Mouse (Mus musculus): ENCODE results near the gene Sesn2.
"Not testable (repeated sequence)": the region's sequence is repeated elsewhere in the genome, so short reads cannot be mapped to it uniquely, and the experiment has no call there.

The Sesn2 gene

DNA sequence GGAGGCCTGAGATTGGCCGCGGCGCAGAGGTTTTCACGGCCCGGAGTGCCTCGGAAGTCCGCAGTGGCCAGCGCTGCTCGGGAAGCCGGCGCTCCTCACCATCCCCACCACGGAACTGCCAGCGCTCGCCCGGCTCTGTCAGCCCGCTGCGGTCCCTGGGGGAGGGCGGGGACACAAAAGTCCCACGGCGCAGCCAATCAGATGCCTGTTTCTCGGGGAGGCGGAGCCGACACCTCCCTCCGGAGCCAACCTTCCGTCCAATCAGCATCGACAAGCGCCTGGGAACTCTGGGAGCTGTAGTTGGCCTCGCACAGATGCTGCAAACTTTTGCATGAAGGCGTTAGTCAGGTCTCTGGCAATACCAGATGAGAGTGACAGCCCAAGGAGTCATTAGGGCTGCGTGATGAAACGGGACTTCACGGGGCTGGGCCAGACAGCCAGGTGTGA lies at the start of gene Sesn2:
Gene Sesn2 (minus strand): TSS at position 150 of the 447 bp plus-strand sequence.
- DNase-seq: peak; percentile 98 to 99

DNA sequence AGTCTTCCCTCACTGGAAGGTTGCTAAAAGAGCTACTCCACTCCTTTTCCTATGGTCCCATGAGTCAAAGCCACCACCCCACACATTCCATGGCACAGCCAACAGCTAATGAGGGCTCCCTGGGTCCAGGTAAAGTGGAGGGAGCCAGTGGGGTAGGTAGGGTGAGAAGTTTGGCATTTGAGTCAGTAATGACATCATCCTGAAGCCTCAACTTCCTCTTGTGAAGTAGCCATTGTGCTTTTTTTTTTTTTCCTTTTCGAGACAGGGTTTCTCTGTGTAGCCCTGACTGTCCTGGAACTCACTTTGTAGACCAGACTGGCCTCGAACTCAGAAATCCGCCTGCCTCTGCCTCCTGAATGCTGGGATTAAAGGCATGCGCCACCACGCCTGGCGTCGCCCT lies 45.2 kb upstream of the Sesn2 start:
- DNase-seq: not testable (repeated sequence)

DNA sequence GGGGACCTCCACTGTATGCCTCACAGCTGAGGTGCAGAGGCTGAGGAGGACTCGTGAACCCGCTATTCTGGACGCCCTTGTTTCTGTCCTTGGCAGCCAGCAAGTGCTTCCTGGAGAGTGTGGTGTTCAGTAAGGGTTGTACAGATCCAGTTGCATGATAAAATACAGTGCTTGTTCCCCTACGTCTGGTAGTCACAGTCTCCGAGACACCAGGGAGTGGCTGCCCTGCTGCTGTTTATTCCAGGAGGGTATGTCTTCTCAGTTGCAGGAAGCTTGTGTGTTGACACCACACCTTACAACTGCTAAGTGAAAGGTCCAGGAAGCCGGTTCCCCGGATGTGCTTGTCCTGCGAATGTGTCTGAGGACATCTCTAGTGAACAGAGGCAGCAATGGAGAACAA lies 44.4 kb upstream of the Sesn2 start:
- peak in 1 of 2 experiments; percentile 36 for DNase-seq

DNA sequence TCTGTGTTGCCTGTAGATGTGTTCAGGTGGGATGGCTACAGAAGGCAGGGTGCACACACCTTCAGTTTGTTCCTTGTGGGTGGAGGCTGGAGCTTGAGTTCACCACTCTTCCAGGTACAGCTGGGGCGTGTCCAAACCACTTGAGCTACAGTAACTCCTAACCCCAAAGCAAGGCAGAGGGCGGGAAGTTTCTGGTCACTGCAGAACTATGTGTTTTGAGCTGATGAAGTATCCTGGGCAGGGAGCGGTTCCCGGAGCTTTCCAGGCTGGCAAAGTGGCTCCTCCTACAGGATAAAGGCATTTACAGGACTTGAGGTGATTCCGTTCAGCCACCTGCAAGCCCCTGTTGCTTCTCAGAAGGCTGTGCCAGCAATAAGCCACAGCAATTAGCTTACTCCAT lies 43.9 kb upstream of the Sesn2 start:
- DNase-seq: no peak

DNA sequence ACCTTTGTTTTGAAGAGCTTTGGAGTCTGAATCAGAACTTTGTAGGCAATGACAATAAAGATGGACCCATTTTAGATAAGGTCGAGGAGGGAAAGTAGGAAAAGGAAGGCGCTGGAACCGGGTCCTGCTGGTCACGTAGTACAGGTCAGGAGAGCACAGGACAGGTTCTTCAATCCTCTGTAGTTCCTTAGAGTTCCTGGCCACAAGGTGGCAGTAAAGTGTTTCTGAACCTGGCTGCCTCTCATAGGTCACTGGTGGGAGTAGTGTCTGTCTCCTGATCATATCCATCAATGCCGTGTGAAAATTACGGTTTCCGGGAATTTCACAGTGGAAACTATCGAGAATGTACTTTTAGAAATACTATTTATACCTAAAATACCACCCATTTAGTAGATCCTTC lies 35.5 kb upstream of the Sesn2 start:
- peak in 1 of 2 experiments; percentile 79 for DNase-seq

DNA sequence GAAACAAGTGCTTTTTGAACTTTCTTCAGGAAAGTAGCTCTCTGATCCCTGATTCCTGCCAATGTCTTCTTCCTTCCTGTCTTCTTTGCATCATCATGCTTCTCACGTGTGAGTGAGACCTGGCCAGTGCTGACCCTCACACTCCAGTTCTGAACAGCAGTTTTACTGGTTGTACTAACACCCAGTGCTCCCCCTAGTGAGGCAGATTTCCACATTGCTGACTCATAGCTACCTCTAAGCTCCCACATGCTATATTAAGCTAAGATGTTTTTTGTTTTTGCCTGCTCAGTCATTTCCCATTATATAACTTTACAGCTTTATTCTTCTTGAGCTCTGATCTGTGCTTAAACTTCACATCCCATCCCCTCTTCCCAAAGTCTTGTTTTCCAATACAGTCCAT lies 32.4 kb upstream of the Sesn2 start:
- no peak for DNase-seq

DNA sequence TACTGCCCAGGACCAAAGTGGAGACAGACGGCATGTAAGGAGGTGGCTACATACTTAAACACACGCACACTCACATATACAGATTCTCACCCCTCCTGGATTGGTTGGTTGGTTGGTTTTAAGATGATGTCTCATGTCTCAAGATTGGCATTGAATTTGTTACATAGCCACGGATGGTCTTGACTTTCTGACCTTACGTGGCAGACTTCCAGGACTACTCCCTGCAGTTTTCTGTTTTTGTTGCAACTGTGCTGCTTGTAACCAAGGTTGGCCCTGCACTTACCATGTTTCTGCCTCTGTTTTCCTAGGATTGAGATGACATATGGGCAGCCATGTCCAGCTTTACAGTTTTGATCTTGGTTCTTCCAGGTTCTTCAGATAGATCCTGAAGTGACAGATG lies 31.1 kb upstream of the Sesn2 start:
- DNase-seq: no peak

DNA sequence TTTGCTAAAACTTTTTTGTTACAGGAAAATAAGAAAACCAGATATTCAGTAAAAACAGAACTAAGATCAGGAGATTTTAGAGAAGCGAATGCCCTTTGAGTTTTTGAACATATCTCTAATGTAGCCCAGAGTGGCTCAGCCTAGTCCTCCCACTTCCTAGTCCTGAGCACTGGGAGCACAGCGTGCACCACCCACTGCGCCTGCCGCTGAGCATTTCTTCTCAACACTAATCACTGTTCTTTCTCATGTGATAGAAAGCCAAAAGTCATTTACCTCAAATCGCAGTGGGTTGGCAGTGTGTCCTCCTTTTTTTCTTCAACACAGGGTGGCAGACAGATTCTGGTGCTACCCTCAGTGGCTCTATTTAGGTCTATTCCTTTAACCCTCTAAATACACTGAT lies 29.2 kb upstream of the Sesn2 start:
- DNase-seq: no peak

DNA sequence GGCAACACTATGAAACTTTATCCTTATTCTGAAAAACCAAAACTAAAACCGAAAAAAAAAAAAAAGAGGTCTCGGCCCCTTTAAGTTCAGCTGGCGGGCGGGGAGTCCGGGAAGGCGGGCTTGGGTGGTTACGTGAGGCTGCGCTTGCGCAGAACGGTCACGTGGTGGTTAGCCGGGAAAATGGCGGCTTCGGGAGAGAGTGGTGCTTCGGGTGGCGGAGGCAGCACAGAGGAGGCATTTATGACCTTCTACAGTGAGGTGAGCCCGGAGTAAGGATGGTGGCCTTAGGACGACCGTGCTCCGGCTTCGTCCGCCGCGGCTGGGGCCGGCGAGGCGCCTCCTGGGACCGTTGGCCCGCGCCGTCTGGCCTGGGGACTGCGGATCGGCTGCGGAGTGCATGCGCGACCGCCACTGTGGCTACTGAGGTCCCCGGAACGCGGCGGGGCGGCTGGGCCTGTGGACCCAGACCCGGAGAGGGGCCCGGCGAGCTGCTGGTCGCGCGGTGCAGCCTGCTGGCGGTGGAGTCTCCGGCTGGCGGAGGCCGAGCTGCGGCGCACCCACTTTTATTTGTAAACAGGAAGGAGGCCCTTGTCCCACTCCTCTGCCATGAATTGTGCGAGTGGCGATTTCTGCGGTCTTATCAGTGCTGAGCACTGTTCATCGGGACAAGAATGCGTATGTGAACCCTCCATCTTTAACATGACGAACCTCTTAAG lies 25.3 kb upstream of the Sesn2 start, which contains the start of gene Dnajc8:
Gene Dnajc8 (plus strand): TSS at position 145 of the 716 bp plus-strand sequence.
- DNase-seq: peak; percentile 96 to 97

DNA sequence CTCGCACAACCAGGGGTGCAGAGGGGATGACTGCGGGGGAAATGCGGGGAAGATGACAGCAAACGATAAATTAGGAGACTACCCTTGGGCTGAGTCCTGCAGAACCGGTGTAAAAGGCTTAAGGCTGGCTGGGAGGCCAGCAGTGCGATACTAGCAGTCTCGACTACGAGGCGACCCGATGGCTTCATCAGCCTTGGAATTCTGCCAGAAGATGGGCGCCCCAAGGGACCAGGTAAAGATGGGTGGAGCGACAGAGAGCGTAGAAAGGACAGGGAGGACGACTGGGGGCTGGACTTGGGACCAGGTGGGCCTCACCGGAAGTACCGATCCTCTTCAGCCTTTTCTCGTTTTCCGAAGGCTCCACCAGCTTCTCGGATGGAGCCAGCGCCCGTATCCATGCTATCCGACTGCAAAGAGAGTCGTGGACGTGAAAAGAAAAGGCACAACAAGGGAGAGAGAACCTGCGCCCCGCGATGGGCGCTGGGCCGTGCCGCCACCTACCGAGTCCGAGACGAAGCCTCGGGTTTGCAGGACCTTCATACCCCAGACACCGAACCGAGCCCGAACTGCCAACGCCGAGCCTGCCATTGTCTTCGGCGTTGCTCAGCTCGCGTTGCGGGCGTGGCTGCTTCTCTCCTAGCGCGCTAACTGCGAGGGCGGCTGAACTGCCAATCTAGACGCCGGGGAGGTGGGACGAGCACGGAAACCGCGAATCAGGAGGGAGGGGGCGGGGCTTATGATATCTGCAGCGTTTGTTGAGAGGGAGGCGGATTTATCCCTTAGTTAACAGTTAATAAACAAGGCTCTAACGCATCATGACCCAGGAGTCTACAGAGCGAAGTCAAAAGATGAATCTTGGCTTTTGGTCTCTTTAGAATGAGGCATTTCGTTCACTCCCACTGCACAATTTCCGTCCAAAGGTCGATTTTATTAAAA lies 22.9 kb upstream of the Sesn2 start, which contains the start of gene Atpif1:
Gene Atpif1 (minus strand): TSS at position 679 of the 936 bp plus-strand sequence.
- peak; percentile 93 to 94 for DNase-seq

DNA sequence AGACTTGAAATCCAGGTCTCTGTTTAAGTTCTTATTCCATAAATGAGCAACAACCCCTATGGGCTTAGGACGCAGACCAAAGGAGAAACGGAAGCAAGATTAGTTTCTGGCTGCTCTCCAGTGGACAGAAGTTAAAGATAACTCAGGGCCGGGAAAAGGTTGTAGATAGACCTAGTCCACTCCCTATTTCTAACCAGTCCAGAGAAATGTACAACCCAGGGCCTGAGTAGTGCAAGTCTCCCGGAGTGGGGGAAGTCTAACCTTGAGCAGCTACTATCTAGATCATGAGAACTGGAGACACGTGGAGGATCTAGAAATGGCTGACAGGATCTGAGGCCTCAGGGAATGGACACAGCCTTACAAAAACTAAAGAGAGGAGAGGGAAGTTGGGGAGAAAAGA lies 22.2 kb upstream of the Sesn2 start:
- DNase-seq: no peak

DNA sequence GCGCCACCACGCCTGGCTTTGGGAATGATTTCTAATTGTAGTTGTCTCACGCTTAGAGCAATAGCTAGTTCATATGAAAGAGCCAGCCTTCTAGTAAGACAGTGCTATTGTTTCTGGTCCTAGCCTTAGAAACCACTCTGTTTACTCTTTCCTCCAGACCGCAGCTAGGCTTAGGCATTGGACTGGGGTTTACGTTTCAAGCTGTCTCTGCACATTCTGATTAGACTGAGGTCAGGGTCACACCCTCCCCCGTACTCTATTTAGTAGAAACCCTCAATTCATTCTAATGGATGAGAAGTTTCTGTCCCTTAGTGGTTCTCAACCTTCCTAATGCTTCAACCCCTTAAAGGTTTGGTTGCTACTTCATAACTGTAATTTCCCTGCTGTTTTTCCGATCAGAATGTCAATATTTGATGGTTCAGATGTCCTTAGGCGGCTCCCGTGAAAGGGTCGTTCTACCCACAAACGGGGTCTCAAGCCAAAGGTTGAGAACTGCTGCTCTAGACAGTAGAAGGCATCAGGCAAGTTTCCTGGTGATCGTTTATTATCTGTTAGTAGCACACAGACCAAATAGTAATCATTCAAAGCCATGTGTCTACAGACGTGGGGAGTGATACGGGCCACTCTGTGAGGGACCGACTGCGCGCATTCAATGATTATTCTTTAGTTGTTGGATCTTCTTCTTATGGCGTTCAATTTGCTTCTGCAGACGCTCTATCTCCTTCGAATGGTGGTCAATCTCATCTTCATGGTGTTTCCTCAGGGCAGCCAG lies 19.9 kb upstream of the Sesn2 start:
- DNase-seq: no peak

DNA sequence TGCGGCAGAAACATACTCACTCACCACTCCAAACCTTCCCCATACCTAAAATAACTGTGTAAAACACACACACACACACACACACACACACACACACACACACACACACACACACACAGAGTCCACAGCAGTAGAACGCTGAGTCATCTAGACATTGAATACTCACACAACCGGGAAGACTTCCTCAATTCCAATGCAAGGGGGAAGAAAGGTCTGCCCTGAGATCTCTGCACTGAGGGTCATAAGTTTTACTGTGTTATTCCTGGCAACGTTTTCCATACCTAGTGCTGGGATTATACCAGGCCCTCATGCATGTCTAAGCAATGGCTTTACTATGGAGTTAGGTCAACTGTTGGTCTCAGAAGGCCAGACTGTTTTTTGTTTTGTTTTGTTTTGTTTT lies 19.0 kb upstream of the Sesn2 start:
- DNase-seq: no peak

DNA sequence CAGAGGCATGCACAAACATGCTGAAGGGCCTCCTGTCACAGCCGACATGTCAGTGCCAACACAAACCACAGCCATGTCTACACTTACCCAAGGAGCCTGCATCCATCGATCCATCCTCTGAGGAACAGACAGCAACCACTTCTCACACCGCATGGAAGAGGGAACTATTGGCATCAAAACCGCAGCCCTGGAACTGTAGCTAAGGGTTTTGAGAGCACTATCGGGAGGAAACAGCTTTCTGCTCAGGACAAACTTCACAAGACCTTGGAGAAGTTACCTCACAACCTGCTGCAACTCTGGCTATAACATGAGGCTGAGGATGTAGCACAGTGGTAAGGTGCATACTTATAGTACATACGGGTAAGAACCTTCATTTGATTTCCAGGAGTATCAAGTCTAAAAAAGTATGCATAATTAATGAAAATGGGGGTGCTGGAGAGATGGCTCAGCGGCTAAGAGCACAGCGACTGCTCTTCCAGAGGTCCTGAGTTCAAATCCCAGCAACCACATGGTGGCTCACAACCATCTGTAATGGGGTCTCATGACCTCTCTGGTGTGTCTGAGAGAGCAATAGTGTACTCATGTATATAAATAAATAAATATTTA lies 17.7 kb upstream of the Sesn2 start:
- DNase-seq: no peak

DNA sequence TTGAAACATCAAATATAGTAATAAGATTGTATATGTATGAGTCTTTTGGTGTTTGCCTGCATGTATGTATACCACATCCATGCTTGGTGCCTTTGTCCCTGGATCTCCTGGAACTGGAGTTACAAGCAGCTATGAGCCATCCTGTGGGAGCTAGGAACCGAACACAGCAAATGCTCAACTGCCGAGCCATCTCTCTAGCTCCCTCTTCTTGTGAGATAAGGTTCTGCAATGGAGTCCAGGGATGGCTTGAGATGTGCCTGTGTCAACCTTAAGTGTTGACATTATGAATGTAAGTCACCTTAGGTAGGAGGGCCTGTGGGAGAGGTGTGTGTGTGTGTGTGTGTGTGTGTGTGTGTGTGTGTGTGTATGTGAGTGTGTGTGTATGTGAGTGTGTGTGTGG lies 16.4 kb upstream of the Sesn2 start:
- DNase-seq: no peak

DNA sequence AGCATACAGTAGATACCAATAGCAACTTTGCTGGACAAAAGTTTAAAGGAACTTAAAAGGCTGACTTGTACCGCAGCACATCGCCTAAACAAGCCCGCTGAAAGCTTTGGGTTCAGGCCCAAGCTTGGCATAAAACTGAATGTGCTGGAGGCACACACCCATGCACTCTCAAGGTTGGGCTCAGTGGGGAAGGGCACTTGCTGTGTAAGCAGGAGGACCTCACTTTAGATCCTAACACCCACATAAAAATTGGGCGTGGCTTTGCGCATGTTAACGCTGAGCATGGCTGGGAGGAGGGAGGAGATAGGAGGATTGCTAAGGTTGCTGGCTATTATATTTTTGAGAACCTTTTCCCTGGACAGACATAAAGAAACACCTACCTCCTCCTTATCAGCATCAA lies 14.5 kb upstream of the Sesn2 start:
- peak in 1 of 2 experiments; percentile 31 for DNase-seq

DNA sequence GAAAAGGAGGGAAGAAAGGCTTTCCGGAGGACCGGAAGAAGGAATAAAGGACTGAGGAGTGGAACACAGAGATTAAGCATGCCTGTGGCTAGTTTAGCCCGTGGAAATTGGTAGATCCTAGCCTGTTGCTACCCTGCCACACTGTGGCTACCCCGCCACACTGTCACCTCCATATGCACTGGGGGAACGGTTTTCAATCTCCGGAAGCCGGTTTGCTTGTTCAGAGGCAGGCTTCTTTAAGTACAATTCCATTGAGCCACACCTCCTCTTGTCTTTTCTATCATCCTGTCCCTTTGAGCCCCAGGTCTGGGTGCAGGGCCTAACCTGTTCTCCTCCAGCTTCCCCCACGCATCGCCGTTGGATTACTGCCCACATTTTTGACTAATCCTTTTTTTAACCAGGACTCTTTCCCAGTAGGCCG lies 14.0 kb upstream of the Sesn2 start:
- no peak for DNase-seq

DNA sequence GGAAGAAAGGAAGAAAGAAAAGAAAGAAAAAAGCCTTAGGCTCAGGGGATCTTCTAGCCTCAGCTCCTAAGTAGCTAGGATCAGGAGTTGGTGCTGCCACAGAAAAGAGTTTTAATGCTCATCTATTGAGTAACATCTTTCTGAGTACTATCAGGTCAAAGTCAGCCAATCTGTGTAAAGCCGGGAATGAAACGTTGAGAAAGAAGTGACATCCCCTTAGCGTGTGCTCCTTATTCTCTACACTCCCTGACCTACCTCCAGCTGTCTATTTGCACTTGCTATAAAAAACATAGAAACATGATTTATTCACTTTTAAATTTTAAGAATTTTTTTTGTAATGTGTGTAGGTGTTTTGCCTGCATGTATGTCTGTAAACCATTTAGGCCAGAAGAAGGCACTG lies 8.9 kb upstream of the Sesn2 start:
- no peak for DNase-seq

DNA sequence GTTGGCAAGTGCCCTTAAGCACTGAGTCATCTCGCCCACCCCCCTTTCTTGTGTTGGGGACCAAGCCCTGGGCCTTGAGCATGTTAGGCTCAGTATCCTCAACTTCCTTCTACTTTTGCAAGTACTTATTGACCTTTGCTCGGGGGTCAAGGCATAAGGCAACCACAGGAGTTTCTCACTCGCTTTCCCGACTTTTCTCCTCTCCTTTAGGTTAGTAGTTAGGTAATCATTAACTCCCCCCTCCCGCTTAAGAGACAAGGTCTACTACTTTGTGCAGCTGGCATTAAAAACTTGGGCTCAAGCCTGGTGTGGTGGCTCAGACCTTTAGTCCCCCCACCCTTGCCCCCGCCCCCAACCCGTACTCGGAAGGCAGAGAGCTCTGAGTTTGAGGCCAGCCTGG lies 7.8 kb upstream of the Sesn2 start:
- DNase-seq: no peak

DNA sequence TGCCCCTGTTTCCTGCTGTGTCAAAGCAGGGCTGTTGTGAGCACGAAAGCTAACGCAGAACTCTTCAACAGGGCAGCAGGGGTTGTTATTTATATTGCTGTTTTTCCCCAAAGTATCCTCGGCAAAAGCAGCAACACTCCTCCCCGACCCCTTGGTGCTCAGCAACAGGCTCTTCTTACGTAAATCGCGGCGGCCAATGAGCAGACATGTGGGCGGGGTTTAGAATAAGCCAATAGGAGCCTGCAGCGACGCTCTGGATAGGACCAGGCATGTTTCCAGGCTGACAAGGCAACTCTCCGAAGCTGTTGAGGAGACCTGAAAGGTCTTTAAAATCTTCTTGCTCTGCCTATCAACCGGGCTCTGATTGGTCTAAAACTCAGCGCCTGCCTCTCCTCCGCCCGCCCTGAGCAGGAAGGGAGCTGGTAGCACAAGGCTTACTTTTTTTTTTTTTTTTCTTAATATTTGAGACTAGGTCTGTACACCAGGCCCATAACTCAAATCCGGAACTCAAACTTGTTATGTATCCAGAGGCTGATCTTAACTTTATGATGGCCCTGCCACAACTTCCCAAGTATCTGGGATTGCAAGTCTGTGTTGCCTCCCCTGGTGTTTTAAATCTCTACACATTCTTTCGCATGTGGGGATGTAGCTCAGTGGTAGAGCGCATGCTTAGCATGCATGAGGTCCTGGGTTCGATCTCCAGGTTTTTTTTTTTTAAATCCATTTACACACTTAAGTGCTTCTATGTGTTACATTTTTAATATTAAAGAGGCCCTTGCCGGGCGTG lies 5.3 kb upstream of the Sesn2 start:
- peak; percentile 93 to 96 for DNase-seq

DNA sequence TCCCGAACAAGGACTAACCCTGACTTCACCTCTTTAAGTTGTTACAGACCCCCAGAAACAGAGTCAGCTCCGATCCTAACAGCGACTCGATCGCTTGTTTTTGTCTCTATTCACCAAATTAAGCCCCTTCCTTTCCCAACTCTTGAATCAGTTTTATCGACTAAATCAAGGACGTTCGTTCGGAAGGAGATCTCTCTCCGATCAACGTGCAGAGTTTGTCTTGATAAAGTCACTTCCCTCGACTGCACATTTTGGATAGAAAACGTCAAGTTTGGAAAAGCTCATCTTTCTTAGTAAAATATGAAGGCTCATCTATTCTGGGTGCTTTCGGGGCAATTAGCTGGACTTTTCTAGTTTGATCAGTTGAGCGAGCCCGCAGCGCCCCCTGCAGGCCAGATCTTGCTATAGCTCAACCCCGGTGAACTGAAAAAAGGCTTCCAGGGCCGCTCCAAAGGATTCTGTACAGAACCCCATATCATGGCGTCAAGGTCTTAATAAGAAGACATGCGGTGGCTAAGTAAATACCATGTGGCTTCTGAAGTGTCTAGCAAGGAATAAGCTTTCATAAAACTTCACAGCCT lies 4.3 kb upstream of the Sesn2 start:
- peak; percentile 84 to 91 for DNase-seq
